Mouse (Mus musculus): ENCODE results near the gene Spn. TPM values are rescaled to one million over a fixed set of nuclear protein-coding genes. Genes with fewer than 3 reads are reported as not detected.
"Not testable (repeated sequence)": the region's sequence is repeated elsewhere in the genome, so short reads cannot be mapped to it uniquely, and the experiment has no call there.

The Spn gene
- polyA plus RNA-seq, 1 experiment from 2014 or later, result 5.5 TPM

GRCm38 (mm10) chr7:127090154-127091113 lies 47.2 kb downstream of the Spn start:
- peak overlapping the region; percentile 66 for H3K4me3 ChIP-seq (ENCODE audit: low read depth, low read length)
- H3K4me2 ChIP-seq (ENCODE audit: low read depth, low read length), result peak overlapping the region; percentile 75
- H3K4me1 ChIP-seq (ENCODE audit: control insufficient read depth, low read depth, low read length), result peaks cover 57% of the 10 kb centered on the region

GRCm38 (mm10) chr7:127088901-127089845 lies 48.5 kb downstream of the Spn start:
- WGBS (ENCODE audit: insufficient replicate concordance), result 8% methylated on average over 27 of the region's 27 CpGs
- Histone ChIP-seq H3K27ac (ENCODE audit: low read length) (peak overlapping the region; percentile 93), H3K4me2 (ENCODE audit: low read depth, low read length) (peak overlapping the region; percentile 77), H3K9me3 (replicated peaks; ENCODE audit: control insufficient read depth, low read length) (no peaks in the 10 kb centered on the region), H3K27me3 (ENCODE audit: control insufficient read depth, insufficient read depth, low read depth, low read length) (no peaks in the 10 kb centered on the region), H3K4me1 (ENCODE audit: control insufficient read depth, low read depth, low read length) (peaks cover 63% of the 10 kb centered on the region), H3K36me3 (ENCODE audit: control insufficient read depth, insufficient read depth) (no peaks in the 10 kb centered on the region), H3K4me3 (ENCODE audit: low read depth, low read length) (peak overlapping the region; percentile 48), H3K9ac (ENCODE audit: low read depth, low read length) (peak overlapping the region; percentile 67)
- peak; percentile 45; the same call in 1 of the 2 replicates for ATAC-seq (ENCODE audit: low read depth)

More at GRCm38 (mm10) chr7:127090154-127091113, 47.2 kb downstream of the Spn start:
- H3K9me3 ChIP-seq (replicated peaks; ENCODE audit: control insufficient read depth, low read length), result no peaks in the 10 kb centered on the region
- WGBS (ENCODE audit: insufficient replicate concordance), result 33% methylated on average over 20 of the region's 20 CpGs
- H3K27ac ChIP-seq (ENCODE audit: low read length), result peak overlapping the region; percentile 88
- peak overlapping the region; percentile 74 for H3K9ac ChIP-seq (ENCODE audit: low read depth, low read length)
- no peaks in the 10 kb centered on the region for H3K27me3 ChIP-seq (ENCODE audit: control insufficient read depth, insufficient read depth, low read depth, low read length)
- 0 out of 2 replicates have a peak, but pooled peaks have one; percentile 1 for ATAC-seq (ENCODE audit: low read depth)
- no peaks in the 10 kb centered on the region for H3K36me3 ChIP-seq (ENCODE audit: control insufficient read depth, insufficient read depth)

- 35% methylated on average over 3 of the region's 3 CpGs for whole genome bisulfite sequencing (ENCODE audit: insufficient replicate concordance)
- Histone ChIP-seq H3K4me1 (ENCODE audit: control insufficient read depth, low read depth, low read length) (peaks cover 66% of the 10 kb centered on the region), H3K36me3 (ENCODE audit: control insufficient read depth, insufficient read depth) (no peaks in the 10 kb centered on the region), H3K27me3 (ENCODE audit: control insufficient read depth, insufficient read depth, low read depth, low read length) (no peaks in the 10 kb centered on the region), H3K9me3 (replicated peaks; ENCODE audit: control insufficient read depth, low read length) (no peaks in the 10 kb centered on the region), H3K4me2 (ENCODE audit: low read depth, low read length) (no peak overlapping the region), H3K4me3 (ENCODE audit: low read depth, low read length) (no peak overlapping the region), H3K9ac (ENCODE audit: low read depth, low read length) (no peak overlapping the region), H3K27ac (ENCODE audit: low read length) (peak overlapping the region; percentile 57; the same call in 1 of the 2 replicates)
- ATAC-seq (ENCODE audit: low read depth), result no peak
Measured at GRCm38 (mm10) chr7:127088083-127088482, 49.5 kb downstream of the Spn start.

- Histone ChIP-seq H3K4me1 (ENCODE audit: control insufficient read depth, low read depth, low read length) (peaks cover 64% of the 10 kb centered on the region), H3K27ac (ENCODE audit: low read length) (peak within 1 kb of the TSS; percentile 57)
- not testable (repeated sequence) for H3K36me3 ChIP-seq (ENCODE audit: control insufficient read depth, insufficient read depth); H3K9ac ChIP-seq (ENCODE audit: low read depth, low read length); ATAC-seq (ENCODE audit: low read depth); H3K4me3 ChIP-seq (ENCODE audit: low read depth, low read length); H3K27me3 ChIP-seq (ENCODE audit: control insufficient read depth, insufficient read depth, low read depth, low read length); H3K9me3 ChIP-seq (replicated peaks; ENCODE audit: control insufficient read depth, low read length); H3K4me2 ChIP-seq (ENCODE audit: low read depth, low read length)
- WGBS (ENCODE audit: insufficient replicate concordance), result 38% methylated on average over 6 of the region's 6 CpGs
Measured at GRCm38 (mm10) chr7:127087278-127088010, 50.2 kb downstream of the Spn start, which contains the start of gene Zg16. Gene Zg16 (minus strand): TSS chr7:127087328.

GRCm38 (mm10) chr7:127085751-127086150 lies 51.9 kb downstream of the Spn start:
- not testable (repeated sequence) for H3K27me3 ChIP-seq (ENCODE audit: control insufficient read depth, insufficient read depth, low read depth, low read length); H3K4me3 ChIP-seq (ENCODE audit: low read depth, low read length); H3K9ac ChIP-seq (ENCODE audit: low read depth, low read length); H3K36me3 ChIP-seq (ENCODE audit: control insufficient read depth, insufficient read depth); H3K4me2 ChIP-seq (ENCODE audit: low read depth, low read length); H3K9me3 ChIP-seq (replicated peaks; ENCODE audit: control insufficient read depth, low read length)
- ATAC-seq (ENCODE audit: low read depth), result peak; percentile 69
- H3K27ac ChIP-seq (ENCODE audit: low read length), result peak overlapping the region; percentile 50; the same call in 1 of the 2 replicates
- WGBS (ENCODE audit: insufficient replicate concordance), result 21% methylated on average over 6 of the region's 6 CpGs
- peaks cover 47% of the 10 kb centered on the region for H3K4me1 ChIP-seq (ENCODE audit: control insufficient read depth, low read depth, low read length)

- Histone ChIP-seq H3K9ac (ENCODE audit: low read depth, low read length) (no peak overlapping the region), H3K27ac (ENCODE audit: low read length) (no peak overlapping the region; the same call in 1 of the 2 replicates), H3K4me3 (ENCODE audit: low read depth, low read length) (no peak overlapping the region), H3K36me3 (ENCODE audit: control insufficient read depth, insufficient read depth) (no peaks in the 10 kb centered on the region), H3K27me3 (ENCODE audit: control insufficient read depth, insufficient read depth, low read depth, low read length) (no peaks in the 10 kb centered on the region), H3K4me1 (ENCODE audit: control insufficient read depth, low read depth, low read length) (peaks cover 37% of the 10 kb centered on the region), H3K9me3 (replicated peaks; ENCODE audit: control insufficient read depth, low read length) (no peaks in the 10 kb centered on the region), H3K4me2 (ENCODE audit: low read depth, low read length) (no peak overlapping the region)
- no peak for ATAC-seq (ENCODE audit: low read depth)
- WGBS (ENCODE audit: insufficient replicate concordance), result 78% methylated on average over 2 of the region's 2 CpGs
Measured at GRCm38 (mm10) chr7:127084794-127085193, 52.8 kb downstream of the Spn start.

- 29% methylated on average over 4 of the region's 4 CpGs for WGBS (ENCODE audit: insufficient replicate concordance)
Measured at GRCm38 (mm10) chr7:127083689-127084088, 53.9 kb downstream of the Spn start.

GRCm38 (mm10) chr7:127082995-127083394 lies 54.6 kb downstream of the Spn start:
- 16% methylated on average over 2 of the region's 2 CpGs for WGBS (ENCODE audit: insufficient replicate concordance)
- Histone ChIP-seq H3K4me1 (ENCODE audit: control insufficient read depth, low read depth, low read length) (peaks cover 23% of the 10 kb centered on the region), H3K27ac (ENCODE audit: low read length) (no peak overlapping the region), H3K4me3 (ENCODE audit: low read depth, low read length) (no peak overlapping the region), H3K36me3 (ENCODE audit: control insufficient read depth, insufficient read depth) (no peaks in the 10 kb centered on the region), H3K9me3 (replicated peaks; ENCODE audit: control insufficient read depth, low read length) (no peaks in the 10 kb centered on the region), H3K9ac (ENCODE audit: low read depth, low read length) (no peak overlapping the region), H3K4me2 (ENCODE audit: low read depth, low read length) (no peak overlapping the region), H3K27me3 (ENCODE audit: control insufficient read depth, insufficient read depth, low read depth, low read length) (no peaks in the 10 kb centered on the region)
- ATAC-seq (ENCODE audit: low read depth), result no peak

More at GRCm38 (mm10) chr7:127083689-127084088, 53.9 kb downstream of the Spn start:
- ATAC-seq (ENCODE audit: low read depth), result peak; percentile 65
- Histone ChIP-seq H3K27me3 (ENCODE audit: control insufficient read depth, insufficient read depth, low read depth, low read length) (no peaks in the 10 kb centered on the region), H3K4me3 (ENCODE audit: low read depth, low read length) (no peak overlapping the region), H3K27ac (ENCODE audit: low read length) (0 out of 2 replicates have a peak overlapping the region, but pooled peaks have one; percentile 22), H3K4me1 (ENCODE audit: control insufficient read depth, low read depth, low read length) (peaks cover 26% of the 10 kb centered on the region), H3K9ac (ENCODE audit: low read depth, low read length) (no peak overlapping the region), H3K9me3 (replicated peaks; ENCODE audit: control insufficient read depth, low read length) (no peaks in the 10 kb centered on the region), H3K36me3 (ENCODE audit: control insufficient read depth, insufficient read depth) (no peaks in the 10 kb centered on the region), H3K4me2 (ENCODE audit: low read depth, low read length) (no peak overlapping the region)

All from liver, embryonic 16.5 days (tissue).